Mouse (Mus musculus) C3H10T1/2 (cell line): ENCODE data around the gene Mrrf. TPM values are rescaled to one million over a fixed set of nuclear protein-coding genes. Genes with fewer than 3 reads are reported as not detected.

Source experiments
- polyA plus RNA-seq, 2 experiments: library from polyadenylated mRNA; unstranded; fragments of >200 nt; fragmentation: generic; extraction: Trizol; gene quantifications; one replicate each; pipeline ENCODE4 v1.2.1; 2012; ENCODE audit warnings: missing spikeins in 2 of 2

Mrrf gene
- 10 to 100 TPM; 10.2 to 24.9 TPM for polyA plus RNA-seq

DNA sequence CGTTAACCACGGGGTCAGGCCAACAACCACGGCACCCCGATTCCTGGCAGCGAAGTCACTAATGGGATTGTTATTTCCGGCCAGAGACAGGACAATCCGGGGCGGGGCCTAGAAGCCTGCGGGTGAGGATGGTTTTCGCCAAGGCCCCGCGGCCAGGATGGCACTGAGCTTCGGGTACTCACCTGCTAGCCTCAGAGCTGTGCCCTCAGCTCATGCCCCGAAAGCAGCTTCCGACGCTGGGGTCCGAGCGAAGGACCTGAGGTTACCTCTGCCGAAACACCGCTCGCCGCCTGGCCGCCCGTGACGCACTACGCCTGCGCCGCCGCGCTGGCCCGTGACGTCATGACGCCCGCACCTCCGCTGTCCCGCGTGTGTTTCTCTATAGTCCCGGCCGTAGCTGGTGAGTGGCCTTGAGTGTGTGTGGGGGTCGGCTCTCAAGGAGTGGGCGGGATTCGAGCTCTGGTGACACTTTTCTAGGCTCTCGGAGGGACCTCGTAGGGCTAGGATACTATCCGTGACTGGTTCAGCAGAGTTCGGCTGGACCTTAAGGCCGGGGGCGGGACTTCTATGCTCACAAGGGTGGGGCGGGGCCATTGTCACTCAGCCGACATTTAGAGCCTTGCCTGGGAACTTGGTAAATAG is at the start of gene Mrrf, which contains the start of gene Rbm18:
Mrrf (plus strand) TSS at position 90 of the 642 bp plus-strand sequence.
Rbm18 (minus strand) TSS at position 474 of the 642 bp plus-strand sequence.

DNA sequence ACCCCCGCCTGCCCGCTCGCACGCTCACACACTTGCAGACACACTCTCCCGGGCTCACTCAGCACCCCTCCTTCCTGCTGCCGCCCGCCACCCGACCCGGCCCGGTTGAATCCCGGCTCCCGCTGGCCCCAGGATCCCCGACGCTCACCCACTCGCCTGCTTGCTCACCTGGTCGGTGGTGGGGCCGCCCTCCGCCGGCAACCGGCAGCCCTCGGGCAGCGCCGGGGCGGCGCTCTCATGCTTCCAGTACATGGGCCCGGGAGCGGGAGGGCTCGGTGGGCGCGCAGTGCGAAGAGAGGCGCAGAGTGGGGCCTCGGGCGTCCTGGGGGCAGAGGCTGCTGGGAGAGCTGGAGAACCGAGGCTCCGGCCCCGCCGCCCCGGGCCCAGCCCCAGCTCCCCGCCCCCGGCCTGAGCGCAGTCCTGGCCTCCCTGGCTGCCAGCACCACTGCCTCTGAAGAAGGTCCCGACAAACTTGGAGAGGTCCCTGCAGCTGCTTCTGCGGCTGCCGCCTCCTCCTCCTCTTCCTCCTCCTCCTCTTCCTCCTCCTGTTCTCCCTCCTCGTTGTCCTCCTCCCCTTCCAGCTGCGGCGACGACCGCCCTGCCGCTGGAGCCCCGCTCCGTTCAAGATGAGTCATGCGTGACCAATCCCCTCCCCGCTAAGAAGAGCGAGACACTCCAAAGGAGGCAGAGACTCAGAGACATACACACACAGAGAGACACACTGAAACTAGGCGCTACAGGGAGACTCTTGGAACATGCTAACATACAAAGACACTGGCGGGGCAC is 31.0 kb upstream of the Mrrf start, which contains the start of gene Lhx6:
Lhx6 (minus strand) TSS at position 453 of the 786 bp plus-strand sequence.

DNA sequence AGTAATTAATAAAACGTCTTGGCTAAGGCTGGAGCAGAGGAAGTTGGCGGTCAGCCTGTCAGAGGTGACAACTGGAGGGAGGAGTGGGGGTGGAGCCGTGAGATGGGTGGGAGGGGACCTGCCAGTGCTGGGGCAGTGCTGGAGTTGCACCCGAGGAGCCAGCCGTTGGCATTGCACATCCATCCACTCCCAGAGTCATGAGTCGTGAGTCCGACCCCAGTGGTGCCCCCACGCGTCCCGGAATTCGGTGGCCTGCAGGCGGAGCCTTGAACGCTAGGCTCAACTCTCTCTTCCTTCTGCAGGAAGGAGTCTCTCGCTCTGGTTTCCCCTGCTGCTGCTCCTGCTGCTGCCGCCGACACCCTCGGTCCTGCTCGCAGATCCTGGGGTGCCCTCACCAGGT is 94.2 kb downstream of the Mrrf start, which contains the start of gene Ptgs1:
Ptgs1 (plus strand) TSS at position 61 of the 400 bp plus-strand sequence.

Other genes starting within 250 kb of the Mrrf start
- gene Ttll11, start 156.5 kb upstream of the Mrrf start, polyA plus RNA-seq, result 1 to 10 TPM in 1 of 2 experiments, under 1 TPM in 1; 0.43 to 2.7 TPM
- gene Ndufa8, start 87.0 kb upstream of the Mrrf start, polyA plus RNA-seq, result 100 to 1,000 TPM; 302 to 329 TPM
- 1 to 10 TPM in 1 of 2 experiments, under 1 TPM in 1; 0.16 to 3.1 TPM for gene Morn5, start 86.9 kb upstream of the Mrrf start, polyA plus RNA-seq
- gene Lhx6, start 31.0 kb upstream of the Mrrf start, polyA plus RNA-seq, result 1 to 10 TPM; 1.3 to 7.3 TPM
- 10 to 100 TPM in 1 of 2 experiments, 1 to 10 TPM in 1; 2.5 to 10.4 TPM for gene Rbm18, start 384 bp downstream of the Mrrf start, polyA plus RNA-seq
- gene Ptgs1, start 94.0 kb downstream of the Mrrf start, polyA plus RNA-seq, result 10 to 100 TPM; 45.1 to 60.0 TPM
- not detected for gene Olfr338, start 237.1 kb downstream of the Mrrf start, polyA plus RNA-seq